In the genomic region with DNA sequence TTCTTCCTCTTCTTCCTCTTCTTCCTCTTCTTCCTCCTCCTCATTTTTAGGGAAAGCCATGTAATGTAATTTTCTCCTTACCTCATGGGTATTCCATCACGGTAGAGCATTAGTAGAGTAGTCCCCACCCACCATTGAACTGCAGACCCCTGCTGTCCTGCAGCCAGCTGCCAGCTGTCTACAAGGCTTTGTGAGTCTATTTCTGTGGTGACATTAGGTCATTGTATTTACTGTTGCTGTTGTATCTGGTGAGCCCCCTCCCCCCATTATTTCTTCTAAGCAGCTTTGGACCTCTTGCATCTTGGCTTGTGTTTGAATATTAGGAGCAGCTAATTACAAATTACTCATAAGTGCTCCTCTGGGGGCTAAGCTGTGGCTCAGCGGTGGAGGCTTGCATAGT, we compare ENCODE assay signal across 13 mouse cellular contexts.
"Had no signal": no experiment of that assay in that cellular context is flagged by ENCODE, and none has a peak within 500 bp of the region (broad histone marks: within the 10 kb centered on the region; RNA-seq: fewer than 3 reads in every experiment).

No protein-coding gene starts in this region.

- H3K4me2 ChIP-seq: liver, embryonic 11.5 days; liver, embryonic 15.5 days; midbrain, embryonic 13.5 days had no signal

- DNase-seq: kidney, adult 2 months; kidney, postnatal 36 days; left cerebral cortex, postnatal 4 days; lung, adult 2 months; lung, postnatal 36 days; right cerebral cortex, postnatal 4 days; spleen, adult 18-20 months; thymus, adult 18-20 months; thymus, postnatal 14 days had no signal

- ATAC-seq: intestine, embryonic 16.5 days; midbrain, embryonic 13.5 days had no signal

- H3K36me3 ChIP-seq: liver, embryonic 15.5 days; midbrain, embryonic 13.5 days had no signal

- H3K4me3 ChIP-seq: liver, embryonic 15.5 days; midbrain, embryonic 13.5 days had no signal

- H3K27me3 ChIP-seq: liver, embryonic 15.5 days; midbrain, embryonic 13.5 days had no signal

- H3K9ac ChIP-seq: liver, embryonic 15.5 days; midbrain, embryonic 13.5 days had no signal

- H3K4me1 ChIP-seq: liver, embryonic 15.5 days had no signal

- H3K9me3 ChIP-seq: liver, embryonic 15.5 days; midbrain, embryonic 13.5 days had no signal

- H3K27ac ChIP-seq: liver, embryonic 15.5 days; midbrain, embryonic 13.5 days had no signal
